Mouse (Mus musculus) midbrain, postnatal 0 days (tissue): ENCODE measurements around the gene Zdhhc1. TPM values are rescaled to one million over a fixed set of nuclear protein-coding genes. Genes with fewer than 3 reads are reported as not detected.
A peak's percentile ranks its signal among the peaks of the same experiment; 100 is the strongest.

Experiments used
- ATAC-seq: fragments of 200-750 bp; cut with Nextera tagmentation; 2 replicates; pipeline ENCODE4 v1.8.0; 2017; ENCODE audit warnings: moderate number of reproducible peaks, mild to moderate bottlenecking, moderate TSS enrichment, moderate library complexity; ENCODE audit not compliant: low FRiP score
- DNase-seq: peaks from one replicate; pipeline ENCODE4 v3.0.0-alpha.2; 2015; ENCODE audit warnings: low spot score
- H3K27ac ChIP-seq: fragments of 300-500 bp; sonication (generic); 2 replicates; pipeline ENCODE4 v1.5.1; 2014; ENCODE audit warnings: low read depth, mild to moderate bottlenecking, low read length, mixed read lengths
- H3K27me3 ChIP-seq: fragments of 300-500 bp; sonication (generic); 2 replicates; pipeline ENCODE4 v1.6.1; 2014; ENCODE audit warnings: low read length, control low read depth, mixed read lengths; ENCODE audit not compliant: insufficient read depth
- H3K36me3 ChIP-seq: fragments of 300-500 bp; sonication (generic); 2 replicates; pipeline ENCODE4 v1.6.1; 2014; ENCODE audit warnings: low read length, control low read depth, mixed read lengths; ENCODE audit not compliant: insufficient read depth
- H3K4me1 ChIP-seq: fragments of 300-500 bp; sonication (generic); 2 replicates; pipeline ENCODE4 v1.6.1; 2014; ENCODE audit warnings: mild to moderate bottlenecking, control low read depth, antibody characterized with exemption, low read length, mixed read lengths; ENCODE audit not compliant: insufficient read depth
- H3K4me2 ChIP-seq: fragments of 300-500 bp; sonication (generic); 2 replicates; pipeline ENCODE4 v1.6.1; 2014; ENCODE audit warnings: low read depth, mild to moderate bottlenecking, low read length, mixed read lengths; ENCODE audit not compliant: poor library complexity, severe bottlenecking
- H3K4me3 ChIP-seq: fragments of 300-500 bp; sonication (generic); 2 replicates; pipeline ENCODE4 v1.5.1; 2014; ENCODE audit warnings: low read depth, mild to moderate bottlenecking, low read length, moderate library complexity
- H3K9ac ChIP-seq: fragments of 300-500 bp; sonication (generic); replicated peaks from 2 replicates; pipeline ENCODE4 v1.6.1; 2014; ENCODE audit warnings: mild to moderate bottlenecking, low read length, moderate library complexity, mixed read lengths; ENCODE audit not compliant: poor library complexity, severe bottlenecking
- H3K9me3 ChIP-seq: fragments of 300-500 bp; sonication (generic); 2 replicates; pipeline ENCODE4 v1.6.1; 2016; ENCODE audit warnings: low read length, control low read depth
- CTCF ChIP-seq: IDR thresholded peaks from 2 replicates; pipeline ENCODE4 v1.5.1; 2016; ENCODE audit warnings: antibody characterized with exemption, mild to moderate bottlenecking
- WGBS: fragments of 180-500 bp; shearing (Covaris S2); extraction: QIAGEN DNeasy Blood & Tissue Kit; methylation state at CpG from one replicate; pipeline ENCODE4 v1.1.7; 2014; 5-methylcytosine and 5-hydroxymethylcytosine counted together
- polyA plus RNA-seq: library from polyadenylated mRNA; unstranded; fragments of >200 nt; fragmentation: Nextera tagmentation; extraction: Ambion mirVana; gene quantifications from 2 replicates; pipeline ENCODE4 v1.2.1, GENCODE M21; 2015
- total RNA-seq: library from RNA; depleted of rRNA; stranded (reverse); fragments of >200 nt; gene quantifications from 2 replicates; pipeline ENCODE4 v1.2.3, GENCODE M21; 2014

Zdhhc1 gene
- total and polyA plus RNA-seq, 2 experiments from 2014 or later = 27.9 to 47.2 TPM

DNA sequence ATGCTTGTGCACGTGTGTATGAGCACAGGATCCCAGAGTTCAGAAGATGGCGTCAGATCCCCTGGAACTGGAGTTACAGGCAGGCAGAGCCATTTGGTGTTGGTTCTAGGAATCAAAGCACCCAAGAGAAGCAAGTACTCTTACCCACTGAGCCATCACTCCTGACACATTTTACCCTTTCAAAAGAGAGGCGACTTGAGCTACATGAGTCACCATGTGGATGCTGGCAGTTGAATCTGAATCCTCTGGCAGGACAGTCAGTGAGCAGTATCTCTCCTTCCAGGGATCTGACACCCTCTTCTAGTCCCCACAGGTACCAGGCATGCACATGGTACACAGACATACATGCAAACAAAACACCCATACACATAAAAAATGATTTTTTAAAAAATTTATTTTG lies 8.6 kb downstream of the Zdhhc1 start:
- Histone ChIP-seq H3K4me1 (no peaks in the 10 kb centered on the region), H3K4me2 (no peak overlapping the region), H3K27me3 (no peaks in the 10 kb centered on the region), H3K9me3 (no peaks in the 10 kb centered on the region), H3K36me3 (no peaks in the 10 kb centered on the region), H3K4me3 (no peak overlapping the region), H3K9ac (no peak overlapping the region), H3K27ac (no peak overlapping the region)
- ATAC-seq (no peak), DNase-seq (no peak)
- WGBS = 82% methylated on average over 3 of the region's 3 CpGs
- no peak for TF ChIP-seq CTCF

DNA sequence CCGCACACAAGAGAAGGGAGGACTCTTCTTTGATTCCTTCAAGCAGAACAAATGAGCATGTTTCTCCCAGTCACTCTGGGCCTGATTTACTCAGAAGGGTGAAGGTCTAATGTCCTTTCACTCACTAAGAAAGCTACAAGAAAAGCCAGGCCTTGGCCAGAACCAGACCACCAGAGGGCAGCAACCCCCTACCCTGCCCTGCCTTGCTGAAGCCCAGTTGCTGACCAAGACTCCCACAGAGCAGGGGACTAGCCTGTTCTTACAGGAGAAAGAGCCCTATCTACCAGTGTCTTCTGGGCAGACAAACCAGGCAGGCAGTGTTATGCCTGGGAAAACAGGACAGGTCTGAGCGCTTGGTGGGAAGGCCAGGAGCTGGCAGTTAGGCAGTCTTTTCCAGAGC lies 12.3 kb downstream of the Zdhhc1 start:
- Histone ChIP-seq H3K27me3 (no peaks in the 10 kb centered on the region), H3K9me3 (no peaks in the 10 kb centered on the region), H3K27ac (no peak overlapping the region), H3K9ac (no peak overlapping the region), H3K36me3 (peaks cover 6% of the 10 kb centered on the region; the same call in 1 of the 2 replicates), H3K4me1 (no peaks in the 10 kb centered on the region), H3K4me3 (no peak overlapping the region), H3K4me2 (no peak overlapping the region)
- peak; percentile 72 for TF ChIP-seq CTCF
- peak; percentile 67 for DNase-seq
- 20% methylated on average over 2 of the region's 2 CpGs for WGBS
- 0 out of 2 replicates have a peak, but pooled peaks have one; percentile 27 for ATAC-seq

DNA sequence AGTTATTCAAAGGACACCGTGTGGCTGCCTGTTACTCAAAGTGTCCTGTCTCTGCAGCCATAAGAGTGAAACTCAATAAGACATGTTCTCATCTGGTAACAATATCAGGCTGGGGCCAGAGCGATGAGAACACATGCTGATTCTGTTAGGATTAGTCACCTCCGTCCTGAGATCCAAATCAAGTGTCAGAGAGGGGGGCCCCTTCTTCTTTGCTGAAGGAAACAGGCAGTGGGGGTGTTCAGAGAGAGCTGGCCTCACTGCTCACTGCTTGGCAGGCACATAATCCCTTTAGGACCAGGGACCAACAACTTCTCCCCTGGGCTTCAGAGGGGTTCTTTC lies 12.7 kb downstream of the Zdhhc1 start:
- H3K36me3 ChIP-seq = peaks cover 8% of the 10 kb centered on the region; the same call in 1 of the 2 replicates
- ATAC-seq (no peak), DNase-seq (no peak)
- no peak for TF ChIP-seq CTCF
- no peak overlapping the region for H3K4me3 ChIP-seq
- H3K9ac ChIP-seq = no peak overlapping the region
- WGBS = 16% methylated on average over 3 of the region's 3 CpGs
- no peak overlapping the region for H3K4me2 ChIP-seq
- H3K27ac ChIP-seq = no peak overlapping the region
- no peaks in the 10 kb centered on the region for H3K9me3 ChIP-seq
- no peaks in the 10 kb centered on the region for H3K27me3 ChIP-seq
- no peaks in the 10 kb centered on the region for H3K4me1 ChIP-seq

- Histone ChIP-seq H3K9ac (no peak overlapping the region), H3K27me3 (no peaks in the 10 kb centered on the region), H3K9me3 (no peaks in the 10 kb centered on the region), H3K27ac (no peak overlapping the region), H3K36me3 (peaks cover 8% of the 10 kb centered on the region; the same call in 1 of the 2 replicates), H3K4me1 (no peaks in the 10 kb centered on the region), H3K4me3 (no peak overlapping the region), H3K4me2 (no peak overlapping the region)
- DNase-seq (peak; percentile 63), ATAC-seq (0 out of 2 replicates have a peak, but pooled peaks have one; percentile 65)
- WGBS = 39% methylated on average over 14 of the region's 14 CpGs
- peak; percentile 75 for TF ChIP-seq CTCF
These were observed 13.3 kb downstream of the Zdhhc1 start for GRCm38 (mm10) chr8:105483212-105484029.

- WGBS = 90% methylated on average over 8 of the region's 8 CpGs
- no peak for ATAC-seq
- Histone ChIP-seq H3K36me3 (peaks cover 8% of the 10 kb centered on the region; the same call in 1 of the 2 replicates), H3K4me2 (no peak overlapping the region), H3K9me3 (no peaks in the 10 kb centered on the region), H3K27ac (no peak overlapping the region), H3K9ac (no peak overlapping the region), H3K4me3 (no peak overlapping the region), H3K4me1 (no peaks in the 10 kb centered on the region), H3K27me3 (no peaks in the 10 kb centered on the region)
- TF ChIP-seq CTCF = no peak
- no peak for DNase-seq
These were observed 14.6 kb downstream of the Zdhhc1 start for GRCm38 (mm10) chr8:105482123-105482522.

- H3K4me2 ChIP-seq = no peak overlapping the region
- H3K9me3 ChIP-seq = no peaks in the 10 kb centered on the region
- H3K27me3 ChIP-seq = no peaks in the 10 kb centered on the region
- no peak overlapping the region for H3K4me3 ChIP-seq
- DNase-seq = no peak
- no peak overlapping the region for H3K27ac ChIP-seq
- no peak overlapping the region for H3K9ac ChIP-seq
- WGBS = 67% methylated on average over 6 of the region's 6 CpGs
- ATAC-seq = no peak
- TF ChIP-seq CTCF = peak; percentile 75
- peaks cover 9% of the 10 kb centered on the region; the same call in 1 of the 2 replicates for H3K36me3 ChIP-seq
- no peaks in the 10 kb centered on the region for H3K4me1 ChIP-seq
These were observed 15.2 kb downstream of the Zdhhc1 start for GRCm38 (mm10) chr8:105481453-105481852.
